Mouse (Mus musculus) limb, embryonic 15.5 days (tissue): ENCODE data around the gene Sec1. TPM values are rescaled to one million over a fixed set of nuclear protein-coding genes. Genes with fewer than 3 reads are reported as not detected.
"Not testable (repeated sequence)": the region's sequence is repeated elsewhere in the genome, so short reads cannot be mapped to it uniquely, and the experiment has no call there.

ENCODE experiments used
- ATAC-seq: fragments of 200-750 bp; cut with Nextera tagmentation; 2 replicates; pipeline ENCODE4 v1.8.0; 2017; ENCODE audit warnings: low read depth, moderate TSS enrichment; ENCODE audit not compliant: insufficient number of reproducible peaks, low FRiP score, low TSS enrichment
- H3K27ac ChIP-seq: fragments of 300-500 bp; sonication (generic); 2 replicates; pipeline ENCODE4 v1.5.1; 2015; ENCODE audit warnings: moderate library complexity, mild to moderate bottlenecking, inconsistent platforms
- H3K27me3 ChIP-seq: fragments of 300-500 bp; sonication (generic); 2 replicates; pipeline ENCODE4 v1.6.1; 2015; ENCODE audit warnings: inconsistent platforms
- H3K36me3 ChIP-seq: fragments of 300-500 bp; sonication (generic); 2 replicates; pipeline ENCODE4 v1.6.1; 2015; ENCODE audit warnings: inconsistent platforms
- H3K4me1 ChIP-seq: fragments of 300-500 bp; sonication (generic); 2 replicates; pipeline ENCODE4 v1.6.1; 2015; ENCODE audit warnings: inconsistent platforms
- H3K4me2 ChIP-seq: fragments of 300-500 bp; sonication (generic); 2 replicates; pipeline ENCODE4 v1.6.1; 2015; ENCODE audit warnings: mild to moderate bottlenecking, inconsistent platforms
- H3K4me3 ChIP-seq: fragments of 300-500 bp; sonication (generic); 2 replicates; pipeline ENCODE4 v1.5.1; 2015; ENCODE audit warnings: mild to moderate bottlenecking, inconsistent platforms
- H3K9ac ChIP-seq: fragments of 300-500 bp; sonication (generic); 2 replicates; pipeline ENCODE4 v1.6.1; 2015; ENCODE audit warnings: inconsistent platforms
- H3K9me3 ChIP-seq: fragments of 300-500 bp; sonication (generic); 2 replicates; pipeline ENCODE4 v1.6.1; 2016; ENCODE audit warnings: inconsistent platforms
- WGBS: fragments of 180-500 bp; shearing (Covaris S2); methylation state at CpG from one replicate; pipeline ENCODE4 v1.1.7; 2015; 5-methylcytosine and 5-hydroxymethylcytosine counted together
- polyA plus RNA-seq: library from polyadenylated mRNA; unstranded; fragments of >200 nt; fragmentation: Nextera tagmentation; extraction: Ambion mirVana; gene quantifications from 2 replicates; pipeline ENCODE4 v1.2.1, GENCODE M21; 2015

The Sec1 gene
- polyA plus RNA-seq, 1 experiment from 2014 or later: 0.56 TPM

- peak overlapping the region; percentile 15; the same call in 1 of the 2 replicates for H3K4me3 ChIP-seq
- peak; percentile 52; the same call in 1 of the 2 replicates for ATAC-seq
- peak overlapping the region; percentile 55; the same call in 1 of the 2 replicates for H3K27ac ChIP-seq
- H3K27me3 ChIP-seq: no peaks in the 10 kb centered on the region
- H3K4me1 ChIP-seq: peaks cover 26% of the 10 kb centered on the region
- H3K4me2 ChIP-seq: peak overlapping the region; percentile 40
- no peak overlapping the region for H3K9ac ChIP-seq
- no peaks in the 10 kb centered on the region for H3K9me3 ChIP-seq
- WGBS: 32% methylated on average over 14 of the region's 14 CpGs
- H3K36me3 ChIP-seq: no peaks in the 10 kb centered on the region
These were observed 11.8 kb downstream of the Sec1 start for GRCm38 (mm10) chr7:45682144-45683126.

GRCm38 (mm10) chr7:45681046-45681736 lies 13.0 kb downstream of the Sec1 start:
- Histone ChIP-seq H3K27ac (no peak overlapping the region), H3K9ac (no peak overlapping the region), H3K4me2 (no peak overlapping the region), H3K4me1 (peaks cover 20% of the 10 kb centered on the region), H3K4me3 (no peak overlapping the region), H3K36me3 (no peaks in the 10 kb centered on the region), H3K9me3 (no peaks in the 10 kb centered on the region), H3K27me3 (no peaks in the 10 kb centered on the region)
- no peak for ATAC-seq
- WGBS: 82% methylated on average over 8 of the region's 8 CpGs

- ATAC-seq: no peak
- H3K9me3 ChIP-seq: no peaks in the 10 kb centered on the region
- H3K27ac ChIP-seq: no peak overlapping the region
- peaks cover 9% of the 10 kb centered on the region for H3K4me1 ChIP-seq
- no peak overlapping the region for H3K4me3 ChIP-seq
- WGBS: 74% methylated on average over 14 of the region's 14 CpGs
- no peak overlapping the region for H3K4me2 ChIP-seq
- H3K9ac ChIP-seq: no peak overlapping the region
- H3K36me3 ChIP-seq: no peaks in the 10 kb centered on the region
- no peaks in the 10 kb centered on the region for H3K27me3 ChIP-seq
These were observed 14.1 kb downstream of the Sec1 start for GRCm38 (mm10) chr7:45679966-45680621.

GRCm38 (mm10) chr7:45678513-45678912 lies 15.7 kb downstream of the Sec1 start:
- Histone ChIP-seq H3K9ac (no peak overlapping the region), H3K27ac (no peak overlapping the region), H3K4me3 (no peak overlapping the region), H3K27me3 (no peaks in the 10 kb centered on the region), H3K4me2 (no peak overlapping the region), H3K36me3 (no peaks in the 10 kb centered on the region), H3K4me1 (peaks cover 3% of the 10 kb centered on the region), H3K9me3 (no peaks in the 10 kb centered on the region)
- ATAC-seq: no peak
- 88% methylated on average over 14 of the region's 14 CpGs for WGBS

DNA sequence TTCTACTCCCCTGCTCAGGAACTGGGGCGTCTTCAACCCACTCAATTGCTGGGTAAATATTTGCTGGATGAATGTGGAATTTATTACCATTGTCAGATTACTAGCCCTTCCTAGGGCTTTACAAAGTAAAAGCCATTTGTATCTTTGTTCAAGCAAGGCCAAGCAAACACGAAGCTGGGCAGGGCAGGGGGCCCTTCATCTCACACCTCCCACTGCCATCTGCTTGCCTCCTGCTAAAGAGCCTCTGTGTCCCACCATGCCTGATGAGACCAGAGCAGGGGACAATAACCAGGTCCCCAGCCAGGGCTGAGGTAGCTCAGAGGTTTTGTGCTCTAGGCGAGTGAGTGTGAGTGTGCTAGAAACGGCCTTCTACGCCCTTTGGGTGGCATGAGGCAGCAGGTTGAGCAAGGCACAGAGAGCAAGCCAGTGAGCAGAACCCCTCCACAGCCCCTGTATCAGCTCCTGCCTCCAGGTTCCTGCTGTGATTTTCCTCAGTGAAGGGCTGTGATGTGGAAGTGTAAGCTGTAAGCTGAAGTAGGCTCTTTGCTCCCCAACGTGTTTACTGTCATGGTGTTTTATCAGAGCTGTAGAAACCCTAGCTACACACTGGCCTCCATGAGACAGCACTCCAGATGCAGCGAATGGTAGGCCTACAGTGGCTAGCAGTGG lies 16.4 kb downstream of the Sec1 start:
- Histone ChIP-seq H3K9ac (no peak overlapping the region), H3K27me3 (no peaks in the 10 kb centered on the region), H3K4me1 (peaks cover 3% of the 10 kb centered on the region), H3K4me2 (no peak overlapping the region), H3K36me3 (no peaks in the 10 kb centered on the region), H3K4me3 (no peak overlapping the region), H3K9me3 (no peaks in the 10 kb centered on the region), H3K27ac (no peak overlapping the region)
- 72% methylated on average over 7 of the region's 7 CpGs for WGBS
- no peak for ATAC-seq

GRCm38 (mm10) chr7:45668921-45669320 lies 25.3 kb downstream of the Sec1 start:
- Histone ChIP-seq H3K4me2 (no peak overlapping the region), H3K9ac (no peak overlapping the region), H3K9me3 (no peaks in the 10 kb centered on the region), H3K27me3 (no peaks in the 10 kb centered on the region), H3K4me3 (no peak overlapping the region), H3K4me1 (peaks cover 7% of the 10 kb centered on the region; the same call in 1 of the 2 replicates), H3K27ac (no peak overlapping the region), H3K36me3 (no peaks in the 10 kb centered on the region)
- 95% methylated on average over 9 of the region's 9 CpGs for WGBS
- no peak for ATAC-seq

DNA sequence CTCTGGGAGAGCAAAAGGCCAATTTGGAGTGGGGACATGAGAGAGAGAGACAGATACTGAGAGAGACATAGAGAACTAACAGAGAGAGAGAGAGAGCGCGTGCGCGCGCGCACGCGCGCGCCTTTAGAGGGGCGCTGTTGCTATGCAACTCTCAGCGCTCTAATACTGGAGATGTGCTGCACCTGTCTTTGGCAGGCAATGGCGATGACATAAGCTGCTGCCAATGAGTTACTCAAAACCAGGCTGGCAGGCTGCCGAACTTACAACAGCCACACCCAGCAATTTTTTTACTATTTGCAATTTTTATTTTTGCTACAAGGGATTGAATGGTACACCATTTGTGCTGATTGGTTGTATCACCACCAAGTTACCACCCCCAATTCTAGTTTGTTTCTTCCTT lies 26.4 kb downstream of the Sec1 start:
- Histone ChIP-seq H3K4me2 (no peak overlapping the region), H3K27me3 (no peaks in the 10 kb centered on the region), H3K4me1 (peaks cover 7% of the 10 kb centered on the region; the same call in 1 of the 2 replicates), H3K27ac (no peak overlapping the region), H3K4me3 (no peak overlapping the region), H3K9ac (no peak overlapping the region), H3K36me3 (no peaks in the 10 kb centered on the region), H3K9me3 (no peaks in the 10 kb centered on the region)
- WGBS: 65% methylated on average over 14 of the region's 14 CpGs
- ATAC-seq: no peak

DNA sequence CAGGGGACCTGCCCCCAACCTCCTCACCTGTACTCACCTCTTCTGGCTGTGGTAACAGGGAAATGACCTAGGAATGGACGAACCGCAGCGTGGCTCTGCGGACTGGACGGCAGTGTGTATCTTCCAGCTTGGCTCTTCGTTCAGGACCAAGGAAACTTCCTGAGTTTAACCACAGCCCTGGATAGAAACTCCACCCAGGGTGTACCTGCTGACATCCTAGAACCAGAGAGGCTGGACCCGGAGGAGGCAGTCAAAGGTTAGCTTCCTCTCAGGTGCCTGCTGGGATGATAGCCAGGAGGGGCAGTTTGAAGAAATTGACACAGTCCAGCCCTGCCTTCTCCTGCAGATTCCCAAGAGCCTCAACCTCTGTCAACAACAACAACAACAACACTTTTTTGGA lies 28.0 kb downstream of the Sec1 start, which contains the start of gene Fut2:
Gene Fut2 (minus strand): TSS at position 234 of the 400 bp plus-strand sequence.
- Histone ChIP-seq H3K4me2 (no peak within 1 kb of the TSS), H3K36me3 (no peaks in the 10 kb centered on the region), H3K9ac (no peak within 1 kb of the TSS), H3K9me3 (no peaks in the 10 kb centered on the region), H3K27me3 (no peaks in the 10 kb centered on the region), H3K4me1 (peaks cover 7% of the 10 kb centered on the region; the same call in 1 of the 2 replicates), H3K27ac (peak within 1 kb of the TSS; percentile 48; the same call in 1 of the 2 replicates), H3K4me3 (no peak within 1 kb of the TSS)
- ATAC-seq: no peak
- WGBS: 82% methylated on average over 7 of the region's 7 CpGs

GRCm38 (mm10) chr7:45665303-45666138 lies 28.7 kb downstream of the Sec1 start:
- H3K4me1 ChIP-seq: peaks cover 7% of the 10 kb centered on the region; the same call in 1 of the 2 replicates
- H3K36me3 ChIP-seq: no peaks in the 10 kb centered on the region
- no peaks in the 10 kb centered on the region for H3K9me3 ChIP-seq
- no peaks in the 10 kb centered on the region for H3K27me3 ChIP-seq
- ATAC-seq: no peak
- H3K4me2 ChIP-seq: no peak overlapping the region
- H3K9ac ChIP-seq: no peak overlapping the region
- WGBS: 41% methylated on average over 13 of the region's 13 CpGs
- no peak overlapping the region for H3K4me3 ChIP-seq
- peak overlapping the region; percentile 48; the same call in 1 of the 2 replicates for H3K27ac ChIP-seq

GRCm38 (mm10) chr7:45661702-45662101 lies 32.5 kb downstream of the Sec1 start:
- H3K4me3 ChIP-seq, H3K4me1 ChIP-seq, ATAC-seq, H3K27ac ChIP-seq, H3K9me3 ChIP-seq, H3K4me2 ChIP-seq, H3K36me3 ChIP-seq, H3K27me3 ChIP-seq, H3K9ac ChIP-seq: not testable (repeated sequence)
- 91% methylated on average over 6 of the region's 6 CpGs for WGBS
